Comparison of ENCODE assay signal across 8 mouse cellular contexts in genomic region chr5:139353496-139353895, GRCm38 (mm10). TPM values are rescaled to one million over a fixed set of nuclear protein-coding genes. Genes with fewer than 3 reads are reported as not detected.
A peak's percentile ranks its signal among the peaks of the same experiment; 100 is the strongest.
DNase-seq lines count a peak whose midpoint lies in the region; ATAC-seq lines count a peak whose summit lies in the region.

No protein-coding gene starts in this region.

- WGBS in liver, embryonic 12.5 days (ENCODE audit: insufficient replicate concordance): 49% methylated on average over 10 of the region's 10 CpGs
- 52% methylated on average over 10 of the region's 10 CpGs for WGBS in stomach, embryonic 15.5 days
- WGBS in forebrain, embryonic 16.5 days: 60% methylated on average over 10 of the region's 10 CpGs
- WGBS in hindbrain, embryonic 16.5 days: 57% methylated on average over 10 of the region's 10 CpGs

- H3K4me1 ChIP-seq in liver, embryonic 12.5 days: peaks cover 59% of the 10 kb centered on the region
- peaks cover 31% of the 10 kb centered on the region for H3K4me1 ChIP-seq in stomach, embryonic 15.5 days
- no peaks in the 10 kb centered on the region for H3K4me1 ChIP-seq in forebrain, embryonic 16.5 days (replicated peaks; ENCODE audit: control insufficient read depth, insufficient read depth, low read length)
- no peaks in the 10 kb centered on the region for H3K4me1 ChIP-seq in hindbrain, embryonic 16.5 days (ENCODE audit: control insufficient read depth, insufficient read depth, low read depth, low read length)

- no peak overlapping the region for H3K27ac ChIP-seq in liver, embryonic 12.5 days
- peak overlapping the region; percentile 45; the same call in 1 of the 2 replicates for H3K27ac ChIP-seq in stomach, embryonic 15.5 days
- no peak overlapping the region for H3K27ac ChIP-seq in forebrain, embryonic 16.5 days (ENCODE audit: low read length)
- no peak overlapping the region for H3K27ac ChIP-seq in hindbrain, embryonic 16.5 days (ENCODE audit: low read depth, low read length)

- no peak overlapping the region for H3K9ac ChIP-seq in liver, embryonic 12.5 days
- H3K9ac ChIP-seq in stomach, embryonic 15.5 days: no peak overlapping the region
- H3K9ac ChIP-seq in forebrain, embryonic 16.5 days (replicated peaks; ENCODE audit: low read depth, low read length): no peak overlapping the region
- H3K9ac ChIP-seq in hindbrain, embryonic 16.5 days (ENCODE audit: low read depth, low read length): no peak overlapping the region

- peak; percentile 73 for DNase-seq in liver
- peak; percentile 73 for DNase-seq in NIH3T3 (ENCODE audit: low read depth)
- DNase-seq in right cerebral cortex, adult 2 months (ENCODE audit: low spot score in 2 of 2): no peak

- no peak overlapping the region for H3K4me3 ChIP-seq in liver, embryonic 12.5 days
- peak overlapping the region; percentile 13 for H3K4me3 ChIP-seq in stomach, embryonic 15.5 days (replicated peaks)
- H3K4me3 ChIP-seq in forebrain, embryonic 16.5 days (replicated peaks; ENCODE audit: low read length): no peak overlapping the region
- no peak overlapping the region for H3K4me3 ChIP-seq in hindbrain, embryonic 16.5 days (ENCODE audit: low read length)

- no peak for ATAC-seq in liver, embryonic 12.5 days
- ATAC-seq in granulocyte monocyte progenitor cell, adult 5-6 weeks (replicated peaks; ENCODE audit: poor library complexity, severe bottlenecking): peak; percentile 31; the same call in 1 of the 2 replicates
- no peak for ATAC-seq in stomach, embryonic 15.5 days (ENCODE audit: insufficient read depth, low FRiP score, low read depth)
- no peak for ATAC-seq in forebrain, embryonic 16.5 days
- ATAC-seq in hindbrain, embryonic 16.5 days: no peak

- H3K9me3 ChIP-seq in liver, embryonic 12.5 days (replicated peaks): no peaks in the 10 kb centered on the region
- no peaks in the 10 kb centered on the region for H3K9me3 ChIP-seq in stomach, embryonic 15.5 days
- H3K9me3 ChIP-seq in forebrain, embryonic 16.5 days (ENCODE audit: control insufficient read depth, low read length): no peaks in the 10 kb centered on the region
- H3K9me3 ChIP-seq in hindbrain, embryonic 16.5 days (ENCODE audit: control insufficient read depth, low read length): no peaks in the 10 kb centered on the region

- peaks cover 25% of the 10 kb centered on the region for H3K27me3 ChIP-seq in liver, embryonic 12.5 days (replicated peaks)
- no peaks in the 10 kb centered on the region for H3K27me3 ChIP-seq in stomach, embryonic 15.5 days (replicated peaks)
- H3K27me3 ChIP-seq in forebrain, embryonic 16.5 days (replicated peaks; ENCODE audit: control insufficient read depth, insufficient read depth, low read length): no peaks in the 10 kb centered on the region
- H3K27me3 ChIP-seq in hindbrain, embryonic 16.5 days (replicated peaks; ENCODE audit: control insufficient read depth, insufficient read depth, low read length): no peaks in the 10 kb centered on the region; the same call in 1 of the 2 replicates

- H3K36me3 ChIP-seq in liver, embryonic 12.5 days: no peaks in the 10 kb centered on the region
- no peaks in the 10 kb centered on the region for H3K36me3 ChIP-seq in stomach, embryonic 15.5 days
- H3K36me3 ChIP-seq in forebrain, embryonic 16.5 days (ENCODE audit: control insufficient read depth, insufficient read depth): no peaks in the 10 kb centered on the region
- H3K36me3 ChIP-seq in hindbrain, embryonic 16.5 days (ENCODE audit: control insufficient read depth, insufficient read depth, low read length): no peaks in the 10 kb centered on the region

- no peak overlapping the region for H3K4me2 ChIP-seq in liver, embryonic 12.5 days
- H3K4me2 ChIP-seq in stomach, embryonic 15.5 days: peak overlapping the region; percentile 41
- no peak overlapping the region for H3K4me2 ChIP-seq in forebrain, embryonic 16.5 days (ENCODE audit: low read length)
- no peak overlapping the region for H3K4me2 ChIP-seq in hindbrain, embryonic 16.5 days (ENCODE audit: low read length)

RNA-seq across cellular contexts. Expression of gene Cyp2w1, which starts 1.1 kb away (rescaled TPM):
- not detected in 2 replicates for polyA plus RNA-seq in liver, embryonic 12.5 days (2016; fragmentation: Nextera tagmentation; extraction: Ambion mirVana)
- total RNA-seq in granulocyte monocyte progenitor cell, adult 5-6 weeks (2014; fragmentation: Nextera tagmentation): not detected in 2 replicates
- total RNA-seq in granulocyte monocyte progenitor cell, adult 5-6 weeks (2017): not detected in 2 replicates
- polyA plus RNA-seq in stomach, embryonic 15.5 days (2015; fragmentation: Nextera tagmentation; extraction: Ambion mirVana): 8.5 and 11.6 TPM in 2 replicates
- not detected in 2 replicates for polyA plus RNA-seq in forebrain, embryonic 16.5 days (2015; fragmentation: Nextera tagmentation; extraction: Ambion mirVana)
- polyA plus RNA-seq in hindbrain, embryonic 16.5 days (2015; fragmentation: Nextera tagmentation; extraction: Ambion mirVana): not detected in 2 replicates

RNA-seq across cellular contexts. Expression of gene Cox19, which starts 2.3 kb away (rescaled TPM):
- polyA plus RNA-seq in liver, embryonic 12.5 days (2016; fragmentation: Nextera tagmentation; extraction: Ambion mirVana): 72.3 and 73.8 TPM in 2 replicates
- 29.2 and 60.1 TPM in 2 replicates for total RNA-seq in granulocyte monocyte progenitor cell, adult 5-6 weeks (2014; fragmentation: Nextera tagmentation)
- 31.4 and 35.9 TPM in 2 replicates for total RNA-seq in granulocyte monocyte progenitor cell, adult 5-6 weeks (2017)
- 109 and 115 TPM in 2 replicates for polyA plus RNA-seq in stomach, embryonic 15.5 days (2015; fragmentation: Nextera tagmentation; extraction: Ambion mirVana)
- polyA plus RNA-seq in forebrain, embryonic 16.5 days (2015; fragmentation: Nextera tagmentation; extraction: Ambion mirVana): 90.6 and 97.9 TPM in 2 replicates
- polyA plus RNA-seq in hindbrain, embryonic 16.5 days (2015; fragmentation: Nextera tagmentation; extraction: Ambion mirVana): 95.1 and 98.6 TPM in 2 replicates

RNA-seq across cellular contexts. Expression of gene Gpr146, which starts 24.0 kb away (rescaled TPM):
- polyA plus RNA-seq in liver, embryonic 12.5 days (2016; fragmentation: Nextera tagmentation; extraction: Ambion mirVana): 18.3 and 19.3 TPM in 2 replicates
- 5.0 and 7.3 TPM in 2 replicates for total RNA-seq in granulocyte monocyte progenitor cell, adult 5-6 weeks (2014; fragmentation: Nextera tagmentation)
- 4.0 and 5.4 TPM in 2 replicates for total RNA-seq in granulocyte monocyte progenitor cell, adult 5-6 weeks (2017)
- polyA plus RNA-seq in stomach, embryonic 15.5 days (2015; fragmentation: Nextera tagmentation; extraction: Ambion mirVana): 2.7 and 3.3 TPM in 2 replicates
- 1.5 and 1.8 TPM in 2 replicates for polyA plus RNA-seq in forebrain, embryonic 16.5 days (2015; fragmentation: Nextera tagmentation; extraction: Ambion mirVana)
- 3.1 and 4.0 TPM in 2 replicates for polyA plus RNA-seq in hindbrain, embryonic 16.5 days (2015; fragmentation: Nextera tagmentation; extraction: Ambion mirVana)

RNA-seq across cellular contexts. Expression of gene Adap1, which starts 28.1 kb away (rescaled TPM):
- polyA plus RNA-seq in liver, embryonic 12.5 days (2016; fragmentation: Nextera tagmentation; extraction: Ambion mirVana): 6.7 and 7.3 TPM in 2 replicates
- total RNA-seq in granulocyte monocyte progenitor cell, adult 5-6 weeks (2014; fragmentation: Nextera tagmentation): 46.5 and 63.5 TPM in 2 replicates
- 39.4 and 53.9 TPM in 2 replicates for total RNA-seq in granulocyte monocyte progenitor cell, adult 5-6 weeks (2017)
- polyA plus RNA-seq in stomach, embryonic 15.5 days (2015; fragmentation: Nextera tagmentation; extraction: Ambion mirVana): 12.3 and 13.0 TPM in 2 replicates
- 21.5 and 35.5 TPM in 2 replicates for polyA plus RNA-seq in forebrain, embryonic 16.5 days (2015; fragmentation: Nextera tagmentation; extraction: Ambion mirVana)
- 57.5 and 66.5 TPM in 2 replicates for polyA plus RNA-seq in hindbrain, embryonic 16.5 days (2015; fragmentation: Nextera tagmentation; extraction: Ambion mirVana)

RNA-seq across cellular contexts. Expression of gene C130050O18Rik, which starts 51.6 kb away (rescaled TPM):
- polyA plus RNA-seq in liver, embryonic 12.5 days (2016; fragmentation: Nextera tagmentation; extraction: Ambion mirVana): 0.72 and 0.75 TPM in 2 replicates
- 0.53 and 5.8 TPM in 2 replicates for total RNA-seq in granulocyte monocyte progenitor cell, adult 5-6 weeks (2014; fragmentation: Nextera tagmentation)
- total RNA-seq in granulocyte monocyte progenitor cell, adult 5-6 weeks (2017): 1.4 and 3.6 TPM in 2 replicates
- 0.72 and 1.1 TPM in 2 replicates for polyA plus RNA-seq in stomach, embryonic 15.5 days (2015; fragmentation: Nextera tagmentation; extraction: Ambion mirVana)
- polyA plus RNA-seq in forebrain, embryonic 16.5 days (2015; fragmentation: Nextera tagmentation; extraction: Ambion mirVana): 0.21 and 0.37 TPM in 2 replicates
- 0.26 and 0.64 TPM in 2 replicates for polyA plus RNA-seq in hindbrain, embryonic 16.5 days (2015; fragmentation: Nextera tagmentation; extraction: Ambion mirVana)

Comparison
In these comparisons a context has a peak if more than half of its experiments do, and no peak if none do; other contexts are left out.
1. DNase-seq: peak in liver (single experiment) and NIH3T3 (single experiment); none in right cerebral cortex, adult 2 months (0 of 2).